Mouse (Mus musculus): Measurements from ENCODE around the gene Sema4f. TPM values are rescaled to one million over a fixed set of nuclear protein-coding genes. Genes with fewer than 3 reads are reported as not detected.

Sema4f gene
- polyA plus RNA-seq, 1 experiment from 2014 or later: 22.7 TPM

DNA sequence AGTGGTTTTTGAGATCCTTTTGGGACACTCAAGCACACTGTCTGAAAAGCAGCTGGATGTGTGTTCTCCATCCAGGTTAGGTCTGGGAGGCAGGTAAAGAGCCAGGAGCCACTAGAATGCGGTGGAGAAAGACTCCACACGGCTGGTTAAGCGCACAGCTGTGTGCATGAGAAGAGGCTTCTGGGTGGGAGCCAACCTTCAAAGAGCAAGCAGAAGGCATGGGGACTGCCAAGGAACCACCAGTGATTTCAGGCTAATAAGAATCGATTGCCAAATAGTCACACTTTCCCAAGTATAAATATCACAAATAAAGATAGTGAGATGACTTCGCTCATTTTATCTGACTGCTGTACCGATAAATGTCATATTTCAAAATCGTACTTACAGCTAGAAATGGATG lies 13.0 kb downstream of the Sema4f start:
- Histone ChIP-seq H3K9me3 (no peaks in the 10 kb centered on the region), H3K4me3 (no peak overlapping the region), H3K4me2 (no peak overlapping the region), H3K4me1 (replicated peaks) (no peaks in the 10 kb centered on the region), H3K9ac (no peak overlapping the region), H3K36me3 (peaks cover 45% of the 10 kb centered on the region), H3K27ac (replicated peaks) (0 out of 2 replicates have a peak overlapping the region, but pooled peaks have one; percentile 25), H3K27me3 (no peaks in the 10 kb centered on the region)
- WGBS: 86% methylated on average over 7 of the region's 7 CpGs
- no peak for ATAC-seq (ENCODE audit: low FRiP score, low read depth)

DNA sequence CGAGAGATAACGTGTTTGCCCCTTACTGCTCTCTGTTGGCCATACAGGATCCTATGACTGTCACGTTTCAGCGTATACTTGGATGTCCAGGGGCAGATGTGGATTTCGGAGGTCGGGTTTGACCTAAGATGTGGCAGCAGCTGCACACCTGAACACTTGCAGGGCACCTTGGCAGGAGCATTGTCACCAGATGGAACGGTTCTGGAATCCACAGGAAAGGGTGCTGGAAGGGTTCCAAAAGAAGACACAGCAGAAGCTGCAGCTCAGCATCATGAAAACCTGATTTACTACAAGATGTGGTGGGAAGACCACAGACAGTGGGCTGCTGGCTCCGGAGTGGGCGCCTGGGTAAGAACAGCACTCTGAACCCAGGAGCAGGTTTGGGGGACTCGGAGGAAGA lies 13.5 kb downstream of the Sema4f start:
- H3K36me3 ChIP-seq: peaks cover 41% of the 10 kb centered on the region
- H3K9me3 ChIP-seq: no peaks in the 10 kb centered on the region
- no peak overlapping the region for H3K4me3 ChIP-seq
- WGBS: 81% methylated on average over 10 of the region's 10 CpGs
- H3K4me1 ChIP-seq (replicated peaks): no peaks in the 10 kb centered on the region
- H3K9ac ChIP-seq: no peak overlapping the region
- no peak overlapping the region for H3K4me2 ChIP-seq
- H3K27me3 ChIP-seq: no peaks in the 10 kb centered on the region
- 0 out of 2 replicates have a peak overlapping the region, but pooled peaks have one; percentile 25 for H3K27ac ChIP-seq (replicated peaks)
- no peak for ATAC-seq (ENCODE audit: low FRiP score, low read depth)

DNA sequence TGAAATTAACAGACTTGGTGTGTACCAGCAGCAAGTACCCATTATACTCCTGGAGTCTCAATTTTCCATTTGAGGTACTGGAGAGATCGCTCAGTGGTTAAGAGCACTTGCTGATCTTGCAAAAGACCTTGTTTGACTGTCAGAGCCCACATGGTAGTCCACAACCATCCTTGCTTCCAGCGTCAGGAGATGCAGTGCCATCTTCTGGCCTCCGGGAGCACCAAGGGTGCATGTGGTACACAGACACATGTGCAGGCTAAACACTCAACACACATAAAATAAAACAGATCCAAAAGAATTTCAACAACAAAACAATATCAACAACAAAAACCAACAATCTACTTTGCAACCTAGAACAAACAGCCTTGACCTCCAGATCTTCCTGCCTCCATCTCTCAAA lies 14.6 kb downstream of the Sema4f start:
- Histone ChIP-seq H3K27ac (replicated peaks) (no peak overlapping the region), H3K9me3 (no peaks in the 10 kb centered on the region), H3K27me3 (no peaks in the 10 kb centered on the region), H3K4me2 (no peak overlapping the region), H3K4me3 (no peak overlapping the region), H3K4me1 (replicated peaks) (no peaks in the 10 kb centered on the region), H3K9ac (no peak overlapping the region), H3K36me3 (peaks cover 31% of the 10 kb centered on the region)
- WGBS: 66% methylated on average over 3 of the region's 3 CpGs
- ATAC-seq (ENCODE audit: low FRiP score, low read depth): no peak

DNA sequence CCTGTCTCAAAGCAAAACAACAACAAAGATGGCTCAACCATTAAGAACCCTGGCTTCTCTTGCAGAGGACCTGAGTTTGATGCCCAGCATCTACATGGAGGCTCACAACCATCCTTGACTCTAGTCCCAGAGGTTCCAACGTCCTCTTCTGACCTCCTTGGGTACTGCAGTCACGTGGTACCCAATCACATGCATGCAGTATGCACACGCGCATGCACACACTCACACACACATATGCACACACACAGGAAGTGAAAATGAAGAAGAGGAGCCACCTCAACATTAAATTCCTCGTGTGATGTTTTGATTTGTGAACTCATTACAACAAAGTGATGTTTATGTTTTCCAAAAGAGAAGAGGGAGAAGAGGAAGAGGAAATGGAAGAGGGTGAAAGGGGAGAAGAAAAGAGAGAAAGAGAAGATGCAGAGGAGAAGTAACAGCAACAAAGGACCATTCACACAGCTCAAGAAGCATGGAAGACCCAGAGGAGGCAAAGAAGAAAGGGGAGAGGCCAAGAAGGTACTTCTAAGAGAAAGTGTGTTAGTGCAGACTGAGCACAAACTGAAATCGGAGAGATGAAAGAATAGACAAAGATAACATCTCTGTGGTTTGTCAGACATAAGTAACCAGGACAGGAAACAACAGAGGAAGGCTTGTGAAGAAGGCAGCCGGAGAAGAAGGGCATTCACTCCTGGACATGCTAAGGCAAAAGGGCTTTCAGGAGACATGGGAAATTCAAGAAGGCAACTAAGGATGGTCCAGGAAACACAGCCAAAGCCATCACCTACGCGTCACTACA lies 17.9 kb downstream of the Sema4f start:
- Histone ChIP-seq H3K4me3 (no peak overlapping the region), H3K27me3 (no peaks in the 10 kb centered on the region), H3K9ac (no peak overlapping the region), H3K9me3 (no peaks in the 10 kb centered on the region), H3K27ac (replicated peaks) (no peak overlapping the region), H3K36me3 (peaks cover 34% of the 10 kb centered on the region), H3K4me2 (no peak overlapping the region), H3K4me1 (replicated peaks) (no peaks in the 10 kb centered on the region)
- WGBS: 82% methylated on average over 9 of the region's 9 CpGs
- no peak for ATAC-seq (ENCODE audit: low FRiP score, low read depth)

DNA sequence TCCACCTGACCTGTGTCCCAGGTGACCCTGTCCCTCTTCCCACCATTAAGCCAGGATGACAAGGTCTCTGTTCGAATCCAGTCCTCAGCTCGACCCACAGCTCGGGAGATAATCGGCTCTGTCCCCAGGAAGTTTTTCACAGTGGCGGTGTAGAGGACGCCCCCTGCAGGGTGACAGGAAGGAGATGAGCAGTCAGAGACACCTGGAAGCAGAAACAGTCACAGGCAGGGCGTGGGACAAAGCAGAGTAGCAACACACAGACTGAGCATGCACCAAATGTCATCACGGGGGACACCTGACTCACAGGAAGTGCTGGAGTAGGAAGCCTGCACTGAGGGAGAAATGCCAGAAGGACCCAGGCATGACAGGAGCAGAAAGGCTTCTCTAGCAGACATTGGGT lies 20.0 kb downstream of the Sema4f start:
- peaks cover 39% of the 10 kb centered on the region for H3K36me3 ChIP-seq
- H3K4me1 ChIP-seq (replicated peaks): no peaks in the 10 kb centered on the region
- 66% methylated on average over 8 of the region's 8 CpGs for WGBS
- H3K27ac ChIP-seq (replicated peaks): no peak overlapping the region
- no peak overlapping the region for H3K4me3 ChIP-seq
- no peak overlapping the region for H3K9ac ChIP-seq
- no peaks in the 10 kb centered on the region for H3K9me3 ChIP-seq
- no peak overlapping the region for H3K4me2 ChIP-seq
- H3K27me3 ChIP-seq: no peaks in the 10 kb centered on the region
- ATAC-seq (ENCODE audit: low FRiP score, low read depth): no peak

DNA sequence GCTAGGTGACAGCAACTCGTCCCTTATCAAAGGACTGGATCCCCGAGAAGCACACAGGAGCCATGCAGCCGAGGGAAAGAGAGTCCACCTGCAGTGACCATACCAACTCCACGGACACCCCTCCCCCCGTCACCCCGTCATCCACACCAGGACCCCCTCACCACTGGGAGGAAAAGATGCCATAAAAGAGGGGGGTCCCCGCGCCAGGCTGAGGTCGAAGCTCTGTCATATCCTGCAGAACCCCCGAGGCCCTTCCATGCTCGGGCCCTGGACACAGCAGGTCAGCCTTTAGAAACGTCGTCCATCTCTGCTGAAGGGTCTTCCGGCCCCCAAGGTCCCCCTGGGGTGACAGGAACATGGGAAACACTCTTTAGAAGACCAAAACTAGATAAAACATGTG lies 21.2 kb downstream of the Sema4f start:
- no peaks in the 10 kb centered on the region for H3K27me3 ChIP-seq
- no peak overlapping the region for H3K9ac ChIP-seq
- no peak overlapping the region for H3K27ac ChIP-seq (replicated peaks)
- no peak overlapping the region for H3K4me3 ChIP-seq
- H3K36me3 ChIP-seq: peaks cover 30% of the 10 kb centered on the region; the same call in 1 of the 2 replicates
- 83% methylated on average over 14 of the region's 14 CpGs for WGBS
- ATAC-seq (ENCODE audit: low FRiP score, low read depth): no peak
- H3K4me1 ChIP-seq (replicated peaks): no peaks in the 10 kb centered on the region
- no peaks in the 10 kb centered on the region for H3K9me3 ChIP-seq
- no peak overlapping the region for H3K4me2 ChIP-seq

DNA sequence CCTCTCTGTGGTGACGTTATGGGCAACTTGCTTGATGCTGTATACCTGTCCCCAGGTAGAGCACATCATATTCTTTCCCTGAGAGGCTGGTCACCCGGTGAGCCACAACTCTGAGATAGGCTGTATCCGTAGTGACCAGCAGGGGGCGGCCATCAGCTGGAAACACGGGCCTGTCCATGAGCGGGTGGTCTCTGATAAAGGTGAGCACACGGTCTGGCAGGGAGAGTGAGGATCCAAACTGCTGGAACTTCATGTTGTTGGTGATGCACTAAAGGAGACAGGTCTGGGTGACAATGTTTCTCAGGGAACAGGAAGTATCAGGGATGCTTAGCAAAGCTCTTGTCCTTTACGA lies 21.8 kb downstream of the Sema4f start:
- WGBS: 18% methylated on average over 8 of the region's 8 CpGs
- Histone ChIP-seq H3K27ac (replicated peaks) (peak overlapping the region; percentile 23; the same call in 1 of the 2 replicates), H3K9ac (no peak overlapping the region), H3K4me2 (no peak overlapping the region), H3K4me3 (no peak overlapping the region), H3K9me3 (no peaks in the 10 kb centered on the region), H3K36me3 (peaks cover 27% of the 10 kb centered on the region; the same call in 1 of the 2 replicates), H3K4me1 (replicated peaks) (no peaks in the 10 kb centered on the region), H3K27me3 (no peaks in the 10 kb centered on the region)
- ATAC-seq (ENCODE audit: low FRiP score, low read depth): peak; percentile 47; the same call in 1 of the 2 replicates

DNA sequence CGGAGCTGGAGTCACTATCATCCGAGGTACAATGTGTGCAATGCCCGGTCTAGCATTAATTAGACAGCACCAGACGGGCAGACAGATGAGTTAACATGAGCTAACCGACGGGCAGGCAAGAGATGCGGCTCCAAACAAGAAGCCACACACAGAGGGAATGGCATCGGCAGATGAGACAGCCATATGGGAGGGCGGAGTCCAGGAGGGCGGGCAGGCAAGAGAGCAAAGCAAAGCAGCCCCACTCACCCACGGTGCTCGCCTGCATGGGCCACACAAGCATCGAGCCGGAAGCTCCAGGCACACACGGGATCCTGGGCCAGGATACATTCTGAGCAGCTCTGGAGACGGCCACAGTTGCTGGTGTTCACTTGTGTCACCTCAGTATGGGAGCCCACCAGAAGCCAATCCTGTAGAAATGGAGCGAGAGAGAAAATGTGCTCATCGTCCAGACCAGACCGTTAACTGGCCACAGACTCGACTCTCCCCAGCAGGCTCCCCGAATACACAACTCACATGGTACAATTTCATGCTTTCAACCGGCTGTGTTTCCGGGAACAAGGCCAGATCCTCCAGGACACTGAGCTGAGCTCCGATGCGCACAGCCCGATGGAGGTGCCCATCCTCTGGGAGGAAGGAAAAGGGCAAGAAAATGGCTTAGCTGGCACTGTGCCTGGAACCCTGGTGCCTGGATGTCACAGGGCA lies 22.3 kb downstream of the Sema4f start:
- 63% methylated on average over 26 of the region's 26 CpGs for WGBS
- H3K4me3 ChIP-seq: no peak overlapping the region
- H3K4me2 ChIP-seq: no peak overlapping the region
- H3K4me1 ChIP-seq (replicated peaks): no peaks in the 10 kb centered on the region
- ATAC-seq (ENCODE audit: low FRiP score, low read depth): peak; percentile 74
- H3K27me3 ChIP-seq: no peaks in the 10 kb centered on the region
- peak overlapping the region; percentile 23; the same call in 1 of the 2 replicates for H3K27ac ChIP-seq (replicated peaks)
- peaks cover 23% of the 10 kb centered on the region; the same call in 1 of the 2 replicates for H3K36me3 ChIP-seq
- H3K9me3 ChIP-seq: no peaks in the 10 kb centered on the region
- no peak overlapping the region for H3K9ac ChIP-seq

DNA sequence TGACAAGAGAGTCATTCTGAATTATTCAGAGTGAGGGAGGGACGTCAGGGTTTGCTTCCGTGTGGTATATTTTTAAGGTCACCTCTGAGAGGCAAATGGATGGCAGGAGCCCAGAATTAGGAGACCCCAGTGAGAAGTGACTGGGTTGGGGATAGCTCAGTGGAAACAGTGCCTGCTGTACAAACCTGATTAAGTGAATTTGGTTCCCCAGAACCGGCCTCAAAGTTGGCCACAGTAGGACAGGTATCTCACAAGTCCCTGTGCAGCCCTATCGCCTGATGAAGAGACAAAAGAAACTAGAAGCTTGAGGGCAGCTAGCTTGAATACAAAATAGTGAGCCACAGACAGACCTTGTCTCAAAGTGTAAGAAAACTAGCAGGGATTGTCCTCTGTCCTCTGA lies 23.1 kb downstream of the Sema4f start:
- Histone ChIP-seq H3K4me3 (no peak overlapping the region), H3K36me3 (peaks cover 23% of the 10 kb centered on the region; the same call in 1 of the 2 replicates), H3K27me3 (no peaks in the 10 kb centered on the region), H3K27ac (replicated peaks) (no peak overlapping the region), H3K4me2 (no peak overlapping the region), H3K9ac (no peak overlapping the region), H3K9me3 (no peaks in the 10 kb centered on the region), H3K4me1 (replicated peaks) (no peaks in the 10 kb centered on the region)
- WGBS: 81% methylated on average over 4 of the region's 4 CpGs
- no peak for ATAC-seq (ENCODE audit: low FRiP score, low read depth)

DNA sequence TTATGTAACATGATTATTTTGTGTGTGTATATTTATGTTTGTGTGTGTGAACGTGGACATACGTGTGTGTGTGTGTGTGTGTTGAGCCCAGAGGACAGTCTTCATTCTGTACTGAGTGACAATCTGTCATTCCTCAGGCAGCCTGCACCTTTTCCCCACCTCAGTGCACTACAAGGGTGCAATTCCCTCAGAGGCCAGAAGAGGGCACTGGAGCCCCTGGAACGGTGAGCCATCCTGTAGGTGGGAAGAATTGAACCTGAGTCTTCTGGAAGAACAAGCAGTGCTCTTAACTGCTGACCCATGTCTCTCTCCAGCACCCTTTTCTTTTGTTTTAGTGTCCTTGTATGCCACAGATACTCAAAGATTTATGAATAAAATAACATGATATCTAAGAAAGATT lies 23.7 kb downstream of the Sema4f start:
- Histone ChIP-seq H3K27me3 (no peaks in the 10 kb centered on the region), H3K4me1 (replicated peaks) (no peaks in the 10 kb centered on the region), H3K9ac (no peak overlapping the region), H3K4me2 (no peak overlapping the region), H3K27ac (replicated peaks) (no peak overlapping the region), H3K36me3 (peaks cover 23% of the 10 kb centered on the region; the same call in 1 of the 2 replicates), H3K4me3 (no peak overlapping the region), H3K9me3 (no peaks in the 10 kb centered on the region)
- 19% methylated on average over 3 of the region's 3 CpGs for WGBS
- ATAC-seq (ENCODE audit: low FRiP score, low read depth): no peak

DNA sequence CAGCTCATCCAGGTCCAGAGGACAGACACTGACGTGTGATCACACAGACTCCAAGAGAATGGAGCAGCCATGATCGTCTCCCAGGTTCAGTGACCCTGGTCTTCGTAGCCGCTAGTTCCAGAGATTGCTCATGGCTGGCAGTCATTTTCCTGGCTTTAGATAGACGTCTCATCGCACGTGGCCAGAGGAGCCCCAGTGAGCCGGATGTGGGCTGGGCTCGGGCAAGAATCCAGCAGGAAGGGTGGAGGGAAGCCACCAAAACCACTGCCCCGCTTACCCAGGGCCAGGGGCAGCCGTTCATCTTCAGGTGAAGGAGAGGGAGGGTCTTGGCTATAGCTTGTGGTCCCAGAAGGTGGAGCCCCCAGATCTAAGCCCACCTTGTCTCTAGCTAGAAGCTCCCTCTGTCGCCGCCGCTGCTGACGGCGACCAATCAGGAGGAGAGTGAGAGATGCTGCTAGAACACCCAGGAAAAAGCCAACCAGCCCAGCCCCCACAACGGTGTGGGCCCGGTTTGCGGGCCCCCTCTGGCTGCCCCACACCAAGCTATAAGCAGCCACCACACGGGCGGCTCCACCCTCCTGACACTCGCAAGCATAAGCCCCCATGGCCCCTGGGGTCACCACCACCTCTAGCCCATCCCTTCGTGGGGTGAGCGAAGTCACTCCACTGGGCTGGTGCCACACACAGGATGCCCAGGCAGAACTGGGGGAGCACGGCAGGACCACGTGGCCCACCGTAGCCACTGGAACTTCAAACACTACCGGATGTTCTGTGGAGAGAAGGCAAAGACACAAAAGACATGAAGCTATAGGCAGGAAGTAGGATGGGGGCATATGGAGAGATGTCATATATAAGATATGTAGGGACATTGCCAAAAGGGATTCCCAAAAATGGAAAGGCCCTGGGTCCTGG lies 26.0 kb downstream of the Sema4f start:
- no peaks in the 10 kb centered on the region for H3K27me3 ChIP-seq
- H3K9me3 ChIP-seq: no peaks in the 10 kb centered on the region
- no peak for ATAC-seq (ENCODE audit: low FRiP score, low read depth)
- H3K4me3 ChIP-seq: no peak overlapping the region
- H3K4me1 ChIP-seq (replicated peaks): no peaks in the 10 kb centered on the region
- no peak overlapping the region for H3K4me2 ChIP-seq
- WGBS: 85% methylated on average over 28 of the region's 28 CpGs
- H3K27ac ChIP-seq (replicated peaks): no peak overlapping the region
- 0 out of 2 replicates have a peak, but pooled peaks cover 17% of the 10 kb centered on the region for H3K36me3 ChIP-seq
- no peak overlapping the region for H3K9ac ChIP-seq

Measured in hindbrain, embryonic 15.5 days (tissue).